Mouse (Mus musculus) MEL (cell line): ENCODE results near the gene Gm29735. TPM values are rescaled to one million over a fixed set of nuclear protein-coding genes. Genes with fewer than 3 reads are reported as not detected.

Experiments
- DNase-seq: peaks from one replicate; pipeline ENCODE4 v3.0.0; 2011; ENCODE audit warnings: low read depth, low spot score
- H3K27ac ChIP-seq: 2 replicates; pipeline ENCODE4 v1.5.1; 2012; ENCODE audit warnings: low read depth, mild to moderate bottlenecking, control low read depth, low read length, moderate library complexity; ENCODE audit not compliant: control insufficient read depth
- H3K27me3 ChIP-seq, 2 experiments: fragments of 150-350 bp in 1 of 2; sonication (generic) in 1 of 2; 2 replicates each; pipeline ENCODE4 v1.6.1; 2012; ENCODE audit warnings: low read length in 2 of 2, mild to moderate bottlenecking in 2 of 2, improper control_type of control experiment in 1 of 2, moderate library complexity in 1 of 2; ENCODE audit not compliant: insufficient read depth in 2 of 2, control insufficient read depth in 1 of 2
- H3K36me3 ChIP-seq, 2 experiments: 2 replicates each; pipeline ENCODE4 v1.6.1; 2012 to 2014; ENCODE audit warnings: low read length in 2 of 2, improper control_type of control experiment in 1 of 2, inconsistent platforms in 1 of 2, mild to moderate bottlenecking in 1 of 2; ENCODE audit not compliant: insufficient read depth in 2 of 2, control insufficient read depth in 1 of 2
- H3K4me1 ChIP-seq, 2 experiments: fragments of 150-350 bp in 1 of 2; sonication (generic) in 1 of 2; 2 replicates each; pipeline ENCODE4 v1.6.1; 2012; ENCODE audit warnings: low read length in 2 of 2, improper control_type of control experiment in 1 of 2, mild to moderate bottlenecking in 1 of 2; ENCODE audit not compliant: insufficient read depth in 2 of 2, control insufficient read depth in 1 of 2
- H3K4me3 ChIP-seq, 2 experiments: fragments of 150-350 bp in 1 of 2; sonication (generic) in 1 of 2; 2 replicates each; pipeline ENCODE4 v1.5.1; 2012; ENCODE audit warnings: low read depth in 2 of 2, low read length in 2 of 2, mild to moderate bottlenecking in 2 of 2, moderate library complexity in 2 of 2, control low read depth in 1 of 2, improper control_type of control experiment in 1 of 2; ENCODE audit not compliant: control insufficient read depth in 1 of 2, insufficient read depth in 1 of 2
- H3K79me2 ChIP-seq: 2 replicates; pipeline ENCODE4 v1.6.1; 2012; ENCODE audit warnings: mild to moderate bottlenecking, low read length, moderate library complexity; ENCODE audit not compliant: control insufficient read depth, poor library complexity, insufficient read depth
- H3K9ac ChIP-seq: 2 replicates; pipeline ENCODE4 v1.6.1; 2012; ENCODE audit warnings: low read depth, mild to moderate bottlenecking, control low read depth, low read length, moderate library complexity; ENCODE audit not compliant: control insufficient read depth, poor library complexity, severe bottlenecking
- H3K9me3 ChIP-seq: fragments of 150-350 bp; sonication (generic); replicated peaks from 2 replicates; pipeline ENCODE4 v1.6.1; 2012; ENCODE audit warnings: mild to moderate bottlenecking, low read length, improper control_type of control experiment, moderate library complexity; ENCODE audit not compliant: insufficient read depth
- BHLHE40 ChIP-seq: IDR thresholded peaks from 2 replicates; pipeline ENCODE4 v1.6.1; 2012; ENCODE audit warnings: low read depth, mild to moderate bottlenecking, inconsistent platforms, low read length, improper control_type of control experiment, borderline replicate concordance
- CHD1 ChIP-seq: IDR thresholded peaks from 2 replicates; pipeline ENCODE4 v1.6.1; 2012; ENCODE audit warnings: low read depth, mild to moderate bottlenecking, inconsistent platforms, low read length, improper control_type of control experiment
- E2F4 ChIP-seq: IDR thresholded peaks from 2 replicates; pipeline ENCODE4 v1.6.1; 2011; ENCODE audit warnings: low read depth, low read length, improper control_type of control experiment, borderline replicate concordance
- ETS1 ChIP-seq: IDR thresholded peaks from 2 replicates; pipeline ENCODE4 v1.6.1; 2012; ENCODE audit warnings: low read depth, mild to moderate bottlenecking, inconsistent platforms, low read length, improper control_type of control experiment, moderate library complexity
- GATA1 ChIP-seq: IDR thresholded peaks from 2 replicates; pipeline ENCODE4 v1.6.1; 2011; ENCODE audit warnings: low read depth, low read length, improper control_type of control experiment
- HCFC1 ChIP-seq: IDR thresholded peaks from 2 replicates; pipeline ENCODE4 v1.6.1; 2012; ENCODE audit warnings: low read depth, mild to moderate bottlenecking, inconsistent platforms, low read length, improper control_type of control experiment, moderate library complexity
- JUND ChIP-seq: IDR thresholded peaks from 2 replicates; pipeline ENCODE4 v1.6.1; 2011; ENCODE audit warnings: low read depth, mild to moderate bottlenecking, improper control_type of control experiment, low read length
- KAT2A ChIP-seq: conservative IDR thresholded peaks from 2 replicates; pipeline ENCODE4 v1.6.1; 2012; ENCODE audit warnings: low read depth, low read length, improper control_type of control experiment, inconsistent platforms
- MAFK ChIP-seq: IDR thresholded peaks from 2 replicates; pipeline ENCODE4 v1.6.1; 2011; ENCODE audit warnings: low read depth, mild to moderate bottlenecking, low read length, improper control_type of control experiment, borderline replicate concordance
- MAZ ChIP-seq: IDR thresholded peaks from 2 replicates; pipeline ENCODE4 v1.6.1; 2012; ENCODE audit warnings: low read depth, mild to moderate bottlenecking, inconsistent platforms, low read length, improper control_type of control experiment
- MEF2A ChIP-seq: IDR thresholded peaks from 2 replicates; pipeline ENCODE4 v1.6.1; 2014; ENCODE audit warnings: low read depth, mild to moderate bottlenecking, inconsistent platforms, low read length, improper control_type of control experiment; ENCODE audit not compliant: poor library complexity, insufficient replicate concordance, severe bottlenecking; ENCODE audit errors: extremely low read depth
- MYB ChIP-seq: IDR thresholded peaks from 2 replicates; pipeline ENCODE4 v1.6.1; 2011; ENCODE audit warnings: mild to moderate bottlenecking, low read depth, low read length, improper control_type of control experiment
- MYC ChIP-seq: IDR thresholded peaks from 2 replicates; pipeline ENCODE4 v1.6.1; 2011; ENCODE audit warnings: low read depth, mild to moderate bottlenecking, low read length, improper control_type of control experiment, moderate library complexity
- NRF1 ChIP-seq: IDR thresholded peaks from 2 replicates; pipeline ENCODE4 v1.6.1; 2014; ENCODE audit warnings: low read depth, mild to moderate bottlenecking, inconsistent platforms, low read length, improper control_type of control experiment, moderate library complexity; ENCODE audit not compliant: poor library complexity, insufficient read depth, severe bottlenecking
- POLR2AphosphoS2 ChIP-seq: IDR thresholded peaks from 2 replicates; pipeline ENCODE4 v1.6.1; 2011; ENCODE audit warnings: low read length, improper control_type of control experiment
- POLR2AphosphoS5 ChIP-seq: IDR thresholded peaks from 2 replicates; pipeline ENCODE4 v1.6.1; 2012; ENCODE audit warnings: low read depth, borderline replicate concordance, mild to moderate bottlenecking, inconsistent platforms, low read length, moderate library complexity, mixed read lengths
- RAD21 ChIP-seq: IDR thresholded peaks from 2 replicates; pipeline ENCODE4 v1.6.1; 2011; ENCODE audit warnings: mild to moderate bottlenecking, low read depth, low read length, improper control_type of control experiment
- SIN3A ChIP-seq: IDR thresholded peaks from 2 replicates; pipeline ENCODE4 v1.6.1; 2012; ENCODE audit warnings: low read length, improper control_type of control experiment, inconsistent platforms
- TAL1 ChIP-seq: IDR thresholded peaks from 2 replicates; pipeline ENCODE4 v1.6.1; 2012; ENCODE audit warnings: mild to moderate bottlenecking, inconsistent platforms, low read length, moderate library complexity, mixed read lengths
- TBP ChIP-seq: IDR thresholded peaks from 2 replicates; pipeline ENCODE4 v1.8.0; 2011; ENCODE audit warnings: low read depth, low read length, improper control_type of control experiment
- TCF12 ChIP-seq: IDR thresholded peaks from 2 replicates; pipeline ENCODE4 v1.6.1; 2014; ENCODE audit warnings: low read depth, mild to moderate bottlenecking, inconsistent platforms, low read length, improper control_type of control experiment, moderate library complexity
- ZC3H11A ChIP-seq: IDR thresholded peaks from 2 replicates; pipeline ENCODE4 v1.6.1; 2012; ENCODE audit warnings: low read depth, mild to moderate bottlenecking, inconsistent platforms, low read length, improper control_type of control experiment
- ZKSCAN1 ChIP-seq: IDR thresholded peaks from 2 replicates; pipeline ENCODE4 v1.6.1; 2012; ENCODE audit warnings: low read depth, mild to moderate bottlenecking, inconsistent platforms, low read length, improper control_type of control experiment, moderate library complexity
- ZMIZ1 ChIP-seq: IDR thresholded peaks from 2 replicates; pipeline ENCODE4 v1.6.1; 2012; ENCODE audit warnings: low read depth, mild to moderate bottlenecking, inconsistent platforms, low read length, improper control_type of control experiment, moderate library complexity
- ZNF384 ChIP-seq: IDR thresholded peaks from 2 replicates; pipeline ENCODE4 v1.6.1; 2012; ENCODE audit warnings: low read depth, mild to moderate bottlenecking, inconsistent platforms, low read length, improper control_type of control experiment
- polyA plus RNA-seq, 2 experiments: library from polyadenylated mRNA; stranded (reverse) in 1 of 2; unstranded in 1 of 2; fragments of >175 nt in 1 of 2; fragments of >200 nt in 1 of 2; gene quantifications; 2 replicates each; pipeline versions ENCODE4 v1.2.1 to v1.2.4; 2012; ENCODE audit warnings: low replicate concordance in 2 of 2, low read depth in 1 of 2; ENCODE audit not compliant: insufficient read length in 2 of 2, insufficient read depth in 1 of 2, missing spikeins in 1 of 2
- total RNA-seq: library from RNA; depleted of rRNA; stranded (reverse); fragments of 300-350 nt; gene quantifications from 2 replicates; pipeline ENCODE4 v1.2.3, GENCODE M21; 2012

The Gm29735 gene
- total and polyA plus RNA-seq, 3 experiments: not detected

DNA sequence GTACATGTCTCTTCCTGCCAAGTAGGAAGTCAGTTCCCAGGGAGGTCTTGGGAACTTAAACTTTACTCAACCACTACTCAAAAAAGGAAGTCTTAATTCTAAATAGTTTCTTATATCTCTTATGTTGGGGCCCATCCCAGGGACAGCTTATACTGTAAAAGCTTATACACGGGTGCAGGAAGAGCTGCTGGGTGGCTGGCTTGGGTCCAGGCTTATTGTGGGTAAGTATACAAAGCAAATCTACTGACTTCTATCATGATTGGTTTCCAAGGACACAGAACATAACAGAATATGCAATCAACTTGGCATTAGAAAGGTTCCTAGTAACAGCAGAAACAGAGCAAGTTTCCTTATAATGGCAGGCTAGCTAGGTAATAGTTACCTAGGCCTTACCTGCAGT lies 1.6 kb downstream of the Gm29735 start:
- DNase-seq: peak; percentile 19
- TF ChIP-seq ZC3H11A (no peak), MAZ (no peak), TAL1 (no peak), ETS1 (no peak), RAD21 (no peak), MYB (no peak), MEF2A (no peak)
- no peak overlapping the region for H3K27ac ChIP-seq
- no peaks in the 10 kb centered on the region; a peak in 1 of 4 replicates for H3K27me3 ChIP-seq
- H3K79me2 ChIP-seq: no peaks in the 10 kb centered on the region
- no peaks in the 10 kb centered on the region for H3K36me3 ChIP-seq
- H3K9ac ChIP-seq: no peak overlapping the region
- no peaks in the 10 kb centered on the region for H3K9me3 ChIP-seq
- H3K4me1 ChIP-seq: no peaks in the 10 kb centered on the region
- no peak overlapping the region for H3K4me3 ChIP-seq

DNA sequence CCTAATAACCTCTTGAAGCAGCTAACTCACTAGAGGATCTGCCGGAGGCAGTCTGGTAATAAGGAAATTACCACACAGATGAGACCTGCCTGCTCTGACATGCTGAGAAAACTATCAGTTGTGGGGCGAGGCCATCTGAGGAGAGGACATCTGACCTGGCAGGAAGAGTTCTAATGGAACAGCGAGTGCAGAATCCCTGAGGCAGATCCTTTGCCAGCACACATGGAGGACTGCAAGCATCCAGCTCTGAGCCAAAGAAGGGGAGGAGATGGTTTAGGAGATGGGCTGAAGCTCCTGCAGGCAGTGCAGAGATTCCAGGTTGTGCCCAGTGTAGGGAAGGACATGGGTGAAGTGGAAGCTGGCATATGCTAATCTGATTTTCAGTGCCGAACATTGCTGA lies 4.7 kb downstream of the Gm29735 start:
- no peak for TF ChIP-seq TCF12
- no peak for TF ChIP-seq POLR2AphosphoS2
- TF ChIP-seq JUND: no peak
- no peak for TF ChIP-seq E2F4
- TF ChIP-seq GATA1: no peak
- TF ChIP-seq BHLHE40: no peak
- TF ChIP-seq HCFC1: no peak
- no peak for TF ChIP-seq SIN3A
- no peak for TF ChIP-seq MYB
- Histone ChIP-seq H3K79me2 (no peaks in the 10 kb centered on the region), H3K4me1 (no peaks in the 10 kb centered on the region), H3K27me3 (no peaks in the 10 kb centered on the region; a peak in 1 of 4 replicates), H3K4me3 (no peak overlapping the region), H3K9me3 (no peaks in the 10 kb centered on the region), H3K27ac (no peak overlapping the region), H3K9ac (no peak overlapping the region), H3K36me3 (no peaks in the 10 kb centered on the region)
- DNase-seq: no peak

DNA sequence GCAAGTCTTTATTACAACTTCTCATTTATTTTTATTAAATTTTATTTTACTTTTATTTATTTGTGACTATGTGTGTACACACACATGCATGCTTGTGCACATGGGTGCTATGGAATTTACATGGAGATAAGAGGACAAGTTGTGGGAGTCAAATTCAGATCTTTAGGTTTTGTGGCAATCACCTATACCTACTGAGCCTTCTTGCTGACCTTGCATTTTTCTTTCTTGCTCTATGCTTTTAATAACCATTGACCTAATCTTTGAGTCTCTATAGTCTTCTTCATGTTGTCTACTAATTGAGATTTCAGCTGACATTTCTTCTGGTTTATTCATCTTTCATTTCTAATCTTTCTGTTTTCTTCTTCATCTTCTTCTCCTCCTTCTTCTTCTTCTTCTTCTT lies 8.3 kb downstream of the Gm29735 start:
- DNase-seq: no peak
- Histone ChIP-seq H3K79me2 (no peaks in the 10 kb centered on the region), H3K9me3 (no peaks in the 10 kb centered on the region), H3K36me3 (no peaks in the 10 kb centered on the region), H3K4me1 (no peaks in the 10 kb centered on the region), H3K9ac (no peak overlapping the region), H3K27me3 (no peaks in the 10 kb centered on the region; a peak in 1 of 4 replicates), H3K4me3 (no peak overlapping the region), H3K27ac (no peak overlapping the region)
- TF ChIP-seq RAD21 (no peak), ZNF384 (no peak), NRF1 (no peak), ZKSCAN1 (no peak), TBP (no peak), JUND (no peak), TCF12 (no peak), MEF2A (no peak), MYC (no peak), HCFC1 (no peak), ZMIZ1 (no peak), POLR2AphosphoS5 (no peak), MAFK (no peak), BHLHE40 (no peak), MAZ (no peak), GATA1 (no peak), CHD1 (no peak), KAT2A (no peak)
